Mouse (Mus musculus) c-Kit-positive CD71-positive TER-119-positive erythroid progenitor cells, embryonic 14.5 days (primary cell): ENCODE results near the gene Suclg2.
"Not testable (repeated sequence)": the region's sequence is repeated elsewhere in the genome, so short reads cannot be mapped to it uniquely, and the experiment has no call there.

Experiments used
- DNase-seq: peaks from one replicate; pipeline ENCODE4 v3.0.0-alpha.2; 2013; ENCODE audit warnings: low spot score

The Suclg2 gene

GRCm38 (mm10) chr6:95619817-95620216 lies 98.8 kb downstream of the Suclg2 start:
- no peak for DNase-seq

GRCm38 (mm10) chr6:95618434-95618833 lies 100.2 kb downstream of the Suclg2 start:
- no peak for DNase-seq

GRCm38 (mm10) chr6:95613228-95613627 lies 105.4 kb downstream of the Suclg2 start:
- DNase-seq, result no peak

- DNase-seq, result no peak
Observed at GRCm38 (mm10) chr6:95612412-95613022, 106.1 kb downstream of the Suclg2 start.

GRCm38 (mm10) chr6:95611059-95611458 lies 107.5 kb downstream of the Suclg2 start:
- DNase-seq, result no peak

- DNase-seq, result no peak
Observed at GRCm38 (mm10) chr6:95608123-95608522, 110.5 kb downstream of the Suclg2 start.

- DNase-seq, result not testable (repeated sequence)
Observed at GRCm38 (mm10) chr6:95600731-95601130, 117.9 kb downstream of the Suclg2 start.

GRCm38 (mm10) chr6:95596766-95597750 lies 121.5 kb downstream of the Suclg2 start:
- no peak for DNase-seq

GRCm38 (mm10) chr6:95595852-95596251 lies 122.7 kb downstream of the Suclg2 start:
- DNase-seq, result peak; percentile 5

- DNase-seq, result no peak
Observed at GRCm38 (mm10) chr6:95594239-95594638, 124.4 kb downstream of the Suclg2 start.

- no peak for DNase-seq
Observed at GRCm38 (mm10) chr6:95592396-95592795, 126.2 kb downstream of the Suclg2 start.

- no peak for DNase-seq
Observed at GRCm38 (mm10) chr6:95590463-95590862, 128.1 kb downstream of the Suclg2 start.

GRCm38 (mm10) chr6:95587108-95587796 lies 131.3 kb downstream of the Suclg2 start:
- no peak for DNase-seq

- no peak for DNase-seq
Observed at GRCm38 (mm10) chr6:95581893-95582292, 136.7 kb downstream of the Suclg2 start.

GRCm38 (mm10) chr6:95579792-95580191 lies 138.8 kb downstream of the Suclg2 start:
- DNase-seq, result no peak

GRCm38 (mm10) chr6:95575531-95575930 lies 143.1 kb downstream of the Suclg2 start:
- DNase-seq, result no peak

- no peak for DNase-seq
Observed at GRCm38 (mm10) chr6:95574867-95575266, 143.7 kb downstream of the Suclg2 start.

GRCm38 (mm10) chr6:95574389-95574788 lies 144.2 kb downstream of the Suclg2 start:
- no peak for DNase-seq

- DNase-seq, result no peak
Observed at GRCm38 (mm10) chr6:95573035-95573759, 145.4 kb downstream of the Suclg2 start.

GRCm38 (mm10) chr6:95571620-95572019 lies 147.0 kb downstream of the Suclg2 start:
- DNase-seq, result no peak

GRCm38 (mm10) chr6:95563355-95564009 lies 155.1 kb downstream of the Suclg2 start:
- DNase-seq, result no peak
